Mouse (Mus musculus): ENCODE data around the gene Sec1.

Gene Sec1

DNA sequence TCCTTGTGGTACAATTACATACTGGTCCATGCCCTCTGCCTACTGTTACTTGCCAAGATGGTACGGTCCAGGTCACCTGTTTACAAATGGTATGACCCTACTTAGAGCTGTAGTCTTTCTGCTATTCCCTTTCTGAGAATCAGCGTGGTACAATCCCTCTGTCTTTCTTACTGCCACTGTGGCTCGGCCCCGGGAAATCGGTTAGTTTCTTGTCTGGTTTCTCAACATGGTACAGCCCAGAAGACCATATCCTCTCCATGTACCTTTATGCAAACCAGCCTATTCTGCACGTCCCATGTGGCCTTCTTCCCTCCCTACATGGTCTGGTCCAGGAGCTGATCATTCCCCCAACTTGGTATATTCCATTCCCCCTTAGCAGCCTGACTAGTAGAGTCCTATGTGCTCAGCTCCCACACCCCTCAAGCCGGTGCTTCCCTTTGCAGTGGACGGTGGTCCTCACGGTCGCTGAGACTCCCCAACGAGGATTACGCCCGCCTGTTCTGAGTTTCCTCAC lies 9.9 kb upstream of the Sec1 start:
- DNase-seq: peak; percentile 69 to 80

DNA sequence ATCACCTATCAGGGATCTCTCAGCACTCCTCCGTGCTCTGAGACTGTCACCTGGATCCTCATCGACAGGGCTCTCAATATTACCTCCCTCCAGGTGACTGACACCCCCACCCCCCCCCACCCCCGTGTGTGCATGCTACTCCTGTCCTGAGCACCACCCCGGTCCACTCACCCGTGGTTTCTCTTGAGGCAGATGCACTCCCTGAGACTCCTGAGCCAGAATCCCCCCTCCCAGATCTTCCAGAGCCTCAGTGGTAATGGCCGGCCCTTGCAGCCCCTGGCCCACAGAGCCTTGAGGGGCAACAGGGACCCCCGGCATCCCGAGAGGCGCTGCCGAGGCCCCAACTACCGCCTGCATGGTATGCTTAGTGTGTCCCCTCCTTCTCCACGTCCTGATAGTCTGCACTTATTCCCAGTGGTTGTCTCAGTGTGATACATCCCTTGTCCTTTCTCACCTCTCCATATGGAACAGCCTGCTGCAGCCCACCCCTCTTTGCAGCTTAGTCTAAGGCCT lies 9.4 kb upstream of the Sec1 start:
- no peak for DNase-seq

DNA sequence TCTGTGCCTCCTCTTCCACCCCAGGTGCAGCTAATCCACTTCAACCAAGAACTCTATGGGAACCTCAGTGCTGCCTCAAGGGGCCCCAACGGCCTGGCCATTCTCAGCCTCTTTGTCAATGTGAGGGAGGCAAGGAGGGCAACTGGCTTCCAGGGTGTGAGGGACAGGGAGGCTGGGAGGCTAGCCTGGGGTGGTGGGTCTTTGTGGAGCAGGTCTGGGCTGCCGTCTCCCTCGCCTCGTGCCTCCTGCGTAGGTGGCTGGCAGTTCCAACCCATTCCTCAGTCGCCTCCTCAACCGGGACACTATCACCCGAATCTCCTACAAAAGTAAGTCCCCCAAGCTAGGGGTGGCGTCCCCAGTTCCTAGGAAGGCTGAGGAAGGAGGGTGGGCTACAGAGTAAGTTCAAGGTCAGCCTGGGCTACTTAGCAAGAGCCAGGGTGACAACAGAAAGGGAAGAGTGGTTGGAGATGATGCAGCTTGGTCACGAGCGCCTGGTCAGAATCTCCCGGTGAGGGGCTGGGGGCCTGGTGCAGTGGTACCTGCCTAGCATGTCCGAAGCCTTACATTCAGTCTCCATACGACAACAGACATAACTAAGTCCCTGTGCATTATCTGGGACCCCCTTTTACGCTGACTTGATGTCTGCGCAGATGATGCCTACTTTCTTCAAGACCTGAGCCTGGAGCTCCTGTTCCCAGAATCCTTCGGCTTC lies 8.8 kb upstream of the Sec1 start:
- DNase-seq: peak in 1 of 2 experiments; percentile 6

- DNase-seq: no peak
These were observed 8.1 kb upstream of the Sec1 start for GRCm38 (mm10) chr7:45702316-45702715.

GRCm38 (mm10) chr7:45701607-45702006 lies 7.4 kb upstream of the Sec1 start:
- DNase-seq: no peak

DNA sequence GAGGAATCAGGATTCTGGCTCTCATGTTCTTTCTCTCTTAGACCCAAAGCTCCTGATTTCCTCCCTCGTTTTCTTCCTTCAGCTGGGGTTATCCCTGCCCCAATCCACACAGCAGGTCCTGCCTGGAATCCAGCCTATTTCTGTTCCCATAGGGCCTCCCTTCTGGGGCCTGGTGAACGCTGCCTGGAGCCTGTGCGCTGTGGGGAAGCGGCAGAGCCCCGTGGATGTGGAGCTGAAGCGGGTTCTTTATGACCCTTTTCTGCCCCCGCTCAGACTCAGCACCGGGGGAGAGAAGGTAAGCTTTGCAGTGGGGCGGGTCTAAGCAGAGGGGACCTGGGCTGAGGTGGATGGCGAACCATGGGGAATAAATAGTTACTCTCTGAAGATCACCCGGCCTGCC lies 6.9 kb upstream of the Sec1 start:
- DNase-seq: peak in 1 of 2 experiments; percentile 57

- DNase-seq: peak; percentile 81 to 86
These were observed 6.3 kb upstream of the Sec1 start for GRCm38 (mm10) chr7:45700301-45701015.

DNA sequence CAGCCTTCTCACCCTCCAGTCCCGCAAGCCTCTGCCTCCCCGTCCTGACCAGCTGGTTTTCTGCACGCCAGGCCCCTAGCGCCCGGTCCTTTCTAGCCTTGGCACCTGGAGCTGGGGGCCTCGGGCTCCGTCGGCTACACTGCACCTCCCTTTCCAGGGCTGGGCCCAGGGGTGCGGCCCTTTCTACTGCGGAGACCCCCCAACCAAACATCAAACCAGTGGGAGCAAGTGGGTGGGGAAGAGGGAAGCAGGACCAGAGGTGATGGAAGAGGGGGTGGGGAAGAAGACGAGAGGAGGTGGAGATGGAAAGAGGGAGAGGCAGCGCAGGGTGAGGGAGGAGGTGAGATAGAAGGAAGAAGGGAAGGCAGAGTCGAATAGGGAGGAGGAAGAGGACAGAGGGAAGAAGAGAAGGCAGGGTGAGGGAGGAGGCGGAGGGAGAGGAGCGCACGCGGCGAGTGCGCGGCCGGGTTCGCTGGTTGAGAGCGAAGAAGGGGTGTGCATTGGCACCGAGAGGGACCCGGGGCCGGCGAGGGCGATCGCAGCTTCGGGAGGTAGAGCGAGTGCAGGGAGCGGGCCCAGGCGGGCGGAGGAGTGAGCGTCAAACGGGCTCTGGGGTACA lies 5.4 kb upstream of the Sec1 start, which contains the start of gene Car11:
Gene Car11, plus strand, starts transcription at position 321 of the 619 bp plus-strand sequence.
- DNase-seq: no peak

GRCm38 (mm10) chr7:45697894-45698293 lies 3.7 kb upstream of the Sec1 start:
- no peak for DNase-seq

DNA sequence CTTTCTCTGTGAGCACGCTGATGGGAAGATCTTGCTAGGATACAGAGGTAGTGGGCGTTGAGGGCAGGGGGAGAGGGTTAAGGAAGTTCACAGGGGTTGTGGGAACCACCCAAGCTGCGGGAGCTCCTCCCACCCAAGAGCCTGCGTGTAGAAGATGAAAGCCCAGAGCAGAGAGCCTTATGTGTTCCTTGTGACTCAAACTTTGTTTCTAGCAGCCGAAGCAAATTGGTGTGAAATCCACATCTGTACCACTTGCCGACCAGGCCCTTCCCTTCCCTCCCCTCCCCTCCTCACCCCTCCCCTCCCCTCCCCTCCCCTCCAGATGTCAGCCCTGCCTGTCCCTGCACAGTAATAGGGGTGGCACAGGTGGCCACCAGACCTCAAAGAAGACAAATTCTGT lies 896 bp upstream of the Sec1 start:
- no peak for DNase-seq

- DNase-seq: no peak
These were observed 1.8 kb downstream of the Sec1 start for GRCm38 (mm10) chr7:45692364-45692763.

DNA sequence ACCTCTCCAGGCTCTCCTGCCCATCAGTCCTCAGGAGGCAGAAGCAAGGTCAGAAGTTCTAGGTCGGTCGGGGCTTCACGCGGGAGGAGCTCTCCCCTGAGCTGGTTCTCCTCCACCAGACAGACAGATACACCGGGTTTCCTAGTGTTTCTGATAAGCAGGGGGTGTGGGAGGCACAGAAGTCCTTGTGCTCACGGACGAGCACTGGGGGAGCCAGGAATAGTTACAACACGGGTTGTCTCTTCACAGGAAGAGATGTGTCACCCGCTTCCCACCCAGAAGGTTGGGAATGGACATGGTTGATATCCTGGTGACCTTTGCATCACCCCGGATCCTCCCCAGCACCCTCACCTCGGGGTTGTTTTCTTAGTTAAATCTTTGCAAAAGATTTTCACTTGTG lies 4.4 kb downstream of the Sec1 start:
- no peak for DNase-seq

- DNase-seq: no peak
These were observed 5.1 kb downstream of the Sec1 start for GRCm38 (mm10) chr7:45689099-45689498.

GRCm38 (mm10) chr7:45686841-45687240 lies 7.4 kb downstream of the Sec1 start:
- no peak for DNase-seq

GRCm38 (mm10) chr7:45685811-45686210 lies 8.4 kb downstream of the Sec1 start:
- no peak for DNase-seq

GRCm38 (mm10) chr7:45683396-45684050 lies 10.7 kb downstream of the Sec1 start, which contains the start of gene Ntn5:
TSS of gene Ntn5 (plus strand) at chr7:45684022.
- DNase-seq: no peak

GRCm38 (mm10) chr7:45682144-45683126 lies 11.8 kb downstream of the Sec1 start:
- DNase-seq: peak; percentile 96 to 97

DNA sequence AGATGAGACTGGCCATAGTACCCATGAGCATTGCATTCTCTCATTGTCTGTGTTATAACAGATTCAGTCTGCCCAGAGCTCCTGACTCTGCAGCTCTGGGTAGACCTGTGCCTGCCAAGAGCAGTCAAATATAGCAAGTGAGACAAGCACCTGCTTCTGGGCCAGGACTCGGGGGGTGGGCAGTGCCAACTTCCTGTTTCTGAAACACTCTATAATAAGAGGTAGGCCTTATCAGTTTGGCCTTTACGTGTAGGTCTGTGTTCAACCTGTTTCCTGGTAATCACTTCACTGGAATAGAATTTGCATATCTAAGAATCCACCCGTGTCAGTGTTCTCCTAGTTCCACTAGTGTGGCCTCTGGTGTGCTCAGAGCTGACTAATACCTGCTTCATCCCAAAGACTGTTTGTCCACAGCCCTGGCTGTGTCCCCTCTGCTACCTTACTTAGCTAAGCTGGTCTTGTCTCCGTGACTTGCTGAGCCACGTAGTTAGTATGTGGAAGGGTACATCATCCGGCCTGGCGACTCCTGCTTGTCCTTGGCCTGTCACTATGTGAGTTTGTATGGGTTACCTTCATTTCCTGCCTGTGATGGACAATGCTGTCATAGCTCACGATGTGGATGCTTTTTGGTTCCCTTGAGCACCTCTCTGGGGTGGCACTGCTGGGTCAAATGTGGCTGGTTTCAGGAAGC lies 13.0 kb downstream of the Sec1 start:
- no peak for DNase-seq

DNA sequence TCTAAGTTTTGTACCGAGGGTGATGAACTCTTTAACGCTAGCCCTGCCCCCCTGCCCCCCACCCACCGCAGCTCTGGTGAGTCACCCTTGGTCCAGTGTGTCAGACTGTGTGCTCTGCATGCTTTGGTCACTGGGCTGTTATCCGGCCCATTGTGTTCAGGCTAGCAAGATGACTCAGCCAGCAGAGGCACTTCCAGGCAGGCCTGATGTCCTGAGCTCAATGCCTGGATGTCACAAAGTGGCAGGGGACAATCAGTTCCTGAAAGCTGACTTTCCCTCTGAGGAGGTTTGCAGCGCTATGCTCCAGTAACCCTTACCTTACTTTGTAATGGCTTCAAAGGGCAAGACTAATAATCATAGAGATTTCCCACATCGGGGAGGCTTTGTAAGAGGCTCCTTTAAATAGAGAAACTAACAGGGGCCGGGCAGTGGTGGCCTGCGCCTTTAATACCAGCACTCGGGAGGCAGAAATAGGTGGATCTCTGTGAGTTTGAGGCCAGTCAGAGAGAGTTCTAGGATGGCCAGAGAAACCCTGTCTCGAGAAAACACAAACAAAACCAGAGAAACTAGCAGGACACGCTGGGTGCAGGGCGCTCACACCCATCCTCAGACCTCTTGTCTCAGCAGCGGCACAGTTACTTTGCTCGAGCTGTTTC lies 14.1 kb downstream of the Sec1 start:
- DNase-seq: peak in 1 of 2 experiments; percentile 56

- no peak for DNase-seq
These were observed 15.7 kb downstream of the Sec1 start for GRCm38 (mm10) chr7:45678513-45678912.
